Mouse (Mus musculus): ENCODE results near the gene Capn2. TPM values are rescaled to one million over a fixed set of nuclear protein-coding genes. Genes with fewer than 3 reads are reported as not detected.
A peak's percentile ranks its signal among the peaks of the same experiment; 100 is the strongest.

The Capn2 gene
- polyA plus RNA-seq, 1 experiment, result 46.0 TPM

DNA sequence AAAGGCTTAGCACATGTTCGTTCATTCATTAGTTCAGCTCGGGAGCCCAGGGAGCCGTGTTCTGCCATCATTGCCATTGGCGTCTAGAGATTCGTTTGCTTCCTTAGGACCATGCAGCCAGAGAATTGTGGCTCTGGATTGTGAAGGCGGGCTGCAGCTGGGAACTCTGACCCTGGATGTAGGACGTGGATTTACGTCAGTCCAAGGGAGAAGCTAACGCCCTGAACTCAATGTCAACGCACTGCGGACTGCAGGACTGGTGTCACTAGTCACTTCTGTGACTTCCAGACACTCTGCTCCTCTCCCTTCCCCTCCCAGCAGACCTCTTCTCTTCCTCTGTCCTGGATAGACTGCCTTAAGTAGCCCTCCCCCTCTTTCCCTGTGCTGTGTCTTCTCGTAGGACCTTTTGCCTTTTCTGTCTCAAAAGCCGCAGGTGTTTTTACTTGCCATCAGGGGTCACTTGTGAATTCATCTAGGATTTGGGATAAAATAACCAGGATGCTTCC lies 9.9 kb upstream of the Capn2 start:
- Histone ChIP-seq H3K4me1 (peaks cover 69% of the 10 kb centered on the region), H3K4me3 (replicated peaks) (peak overlapping the region; percentile 88), H3K27me3 (replicated peaks) (peaks cover 7% of the 10 kb centered on the region), H3K36me3 (replicated peaks; ENCODE audit: low read length) (no peaks in the 10 kb centered on the region), H3K9me3 (peaks cover 4% of the 10 kb centered on the region; the same call in 1 of the 2 replicates)
- TF ChIP-seq GATA1 (IDR thresholded peaks at IDR 0.05; ENCODE audit: borderline replicate concordance, low read length), result no peak
- no peak for TF ChIP-seq FLI1 (IDR thresholded peaks at IDR 0.05; ENCODE audit: low read length)

- Histone ChIP-seq H3K4me3 (replicated peaks) (no peak overlapping the region), H3K9me3 (no peaks in the 10 kb centered on the region)
- TF ChIP-seq FLI1 (IDR thresholded peaks at IDR 0.05; ENCODE audit: low read length), result no peak
- no peak for TF ChIP-seq GATA1 (IDR thresholded peaks at IDR 0.05; ENCODE audit: borderline replicate concordance, low read length)
Measured at GRCm38 (mm10) chr1:182525601-182526000, 8.2 kb upstream of the Capn2 start.

DNA sequence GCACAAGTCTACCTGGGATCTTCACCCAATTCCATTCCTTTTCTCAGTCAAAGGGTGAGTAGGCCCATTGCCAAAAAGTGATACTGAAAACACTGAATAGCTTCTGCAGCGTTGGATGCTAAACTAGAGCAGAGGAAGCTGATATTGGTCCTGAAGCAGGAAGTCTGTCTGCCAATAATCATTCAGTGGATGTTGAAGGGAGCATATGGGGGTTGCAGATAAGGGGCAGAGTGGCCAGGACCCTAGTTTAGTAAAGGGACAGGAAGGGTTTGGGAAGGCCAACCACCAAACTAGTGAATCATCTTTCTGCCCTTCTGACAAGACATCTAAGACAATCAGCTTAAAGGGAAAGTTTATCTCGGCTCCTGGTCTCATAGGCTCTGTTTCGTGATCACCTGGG lies 6.3 kb upstream of the Capn2 start:
- TF ChIP-seq FLI1 (IDR thresholded peaks at IDR 0.05; ENCODE audit: low read length) (no peak), GATA1 (IDR thresholded peaks at IDR 0.05; ENCODE audit: borderline replicate concordance, low read length) (no peak)
- H3K9me3 ChIP-seq, result no peaks in the 10 kb centered on the region
- no peak overlapping the region for H3K4me3 ChIP-seq (replicated peaks)
- H3K4me1 ChIP-seq, result peaks cover 99% of the 10 kb centered on the region
- H3K36me3 ChIP-seq (replicated peaks; ENCODE audit: low read length), result no peaks in the 10 kb centered on the region
- H3K27me3 ChIP-seq (replicated peaks), result no peaks in the 10 kb centered on the region

More at GRCm38 (mm10) chr1:182525601-182526000, 8.2 kb upstream of the Capn2 start:
- Histone ChIP-seq H3K27me3 (replicated peaks) (peaks cover 5% of the 10 kb centered on the region), H3K36me3 (replicated peaks; ENCODE audit: low read length) (no peaks in the 10 kb centered on the region), H3K4me1 (peaks cover 87% of the 10 kb centered on the region)

- Histone ChIP-seq H3K36me3 (replicated peaks; ENCODE audit: low read length) (no peaks in the 10 kb centered on the region), H3K4me1 (peaks cover 99% of the 10 kb centered on the region), H3K27me3 (replicated peaks) (no peaks in the 10 kb centered on the region), H3K4me3 (replicated peaks) (peak overlapping the region; percentile 50), H3K9me3 (no peaks in the 10 kb centered on the region)
- TF ChIP-seq FLI1 (IDR thresholded peaks at IDR 0.05; ENCODE audit: low read length) (no peak), GATA1 (IDR thresholded peaks at IDR 0.05; ENCODE audit: borderline replicate concordance, low read length) (no peak)
Measured at GRCm38 (mm10) chr1:182522961-182523360, 5.6 kb upstream of the Capn2 start.

DNA sequence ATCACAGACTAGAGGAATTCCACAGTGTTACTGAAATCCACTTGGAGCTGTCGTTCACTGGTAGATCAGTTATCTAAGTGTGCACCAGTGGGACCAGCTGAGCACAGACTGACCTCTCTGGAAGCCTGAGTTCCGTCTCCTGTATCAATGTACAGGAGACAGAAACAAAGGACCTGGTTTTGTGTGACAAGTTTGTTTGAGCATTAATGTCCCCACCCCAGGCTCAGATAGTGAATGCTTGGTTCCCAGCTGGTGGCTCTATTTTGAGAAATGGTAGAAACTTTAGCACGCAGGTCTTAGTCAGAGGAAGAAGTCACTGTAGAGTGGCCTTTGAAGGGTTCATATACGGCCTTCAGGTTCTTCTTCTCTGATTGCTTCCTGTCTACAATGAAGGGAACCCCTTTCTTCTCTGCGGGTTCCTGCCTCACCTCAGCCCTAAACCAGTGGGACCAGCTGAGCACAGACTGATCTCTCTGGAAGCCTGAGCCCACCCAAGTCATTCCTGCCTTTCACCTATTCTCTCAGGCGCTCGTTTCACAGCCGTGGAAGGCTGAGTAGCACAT lies 3.6 kb upstream of the Capn2 start:
- H3K36me3 ChIP-seq (replicated peaks; ENCODE audit: low read length), result peaks cover 2% of the 10 kb centered on the region
- peaks cover 96% of the 10 kb centered on the region for H3K4me1 ChIP-seq
- TF ChIP-seq GATA1 (IDR thresholded peaks at IDR 0.05; ENCODE audit: borderline replicate concordance, low read length), result no peak
- no peak for TF ChIP-seq FLI1 (IDR thresholded peaks at IDR 0.05; ENCODE audit: low read length)
- no peaks in the 10 kb centered on the region for H3K9me3 ChIP-seq
- H3K4me3 ChIP-seq (replicated peaks), result no peak overlapping the region
- no peaks in the 10 kb centered on the region for H3K27me3 ChIP-seq (replicated peaks)

DNA sequence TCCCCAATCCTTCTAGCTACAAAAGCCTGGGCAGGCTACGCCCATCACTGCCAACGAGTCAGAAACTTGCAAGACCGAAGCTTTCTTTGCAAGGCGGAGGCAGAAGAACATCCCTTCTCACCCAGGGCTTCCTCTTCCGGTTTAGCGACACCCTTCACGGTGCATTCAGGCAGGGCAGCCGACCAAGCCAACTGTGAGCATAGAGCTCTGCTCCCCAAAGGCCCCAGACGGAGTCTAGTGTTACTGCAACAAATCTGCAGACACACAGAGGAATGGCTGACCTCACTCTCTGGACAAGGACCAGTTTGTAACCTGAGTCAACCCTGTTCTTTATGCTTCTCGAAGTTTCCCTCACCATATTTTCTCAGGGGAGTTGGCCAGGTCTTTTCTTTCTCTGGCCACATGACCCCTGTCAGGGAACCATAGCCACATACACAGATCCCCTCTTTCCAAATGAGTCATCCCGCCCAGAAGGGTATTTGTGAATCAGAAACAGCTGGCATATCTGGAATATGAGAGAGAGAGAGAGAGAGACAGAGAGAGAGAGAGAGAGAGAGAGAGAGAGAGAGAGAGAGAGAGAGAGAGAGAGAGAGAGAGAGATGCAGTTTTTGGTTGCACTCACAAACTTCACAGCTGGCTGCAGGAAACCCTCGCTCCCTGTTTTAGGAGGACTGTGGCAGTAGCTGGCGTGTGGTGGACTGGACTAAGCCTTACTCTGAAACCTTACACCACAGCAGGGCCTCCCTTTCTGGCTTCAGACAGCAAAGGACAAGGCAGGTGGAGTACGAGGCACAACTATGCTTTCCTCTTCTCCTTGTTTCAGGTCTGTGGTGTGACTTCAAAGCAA lies 2.9 kb upstream of the Capn2 start:
- H3K4me3 ChIP-seq (replicated peaks), result peak overlapping the region; percentile 64
- H3K27me3 ChIP-seq (replicated peaks), result peaks cover 2% of the 10 kb centered on the region
- peaks cover 96% of the 10 kb centered on the region for H3K4me1 ChIP-seq
- H3K36me3 ChIP-seq (replicated peaks; ENCODE audit: low read length), result peaks cover 9% of the 10 kb centered on the region
- no peaks in the 10 kb centered on the region for H3K9me3 ChIP-seq
- TF ChIP-seq FLI1 (IDR thresholded peaks at IDR 0.05; ENCODE audit: low read length) (no peak), GATA1 (IDR thresholded peaks at IDR 0.05; ENCODE audit: borderline replicate concordance, low read length) (no peak)

- Histone ChIP-seq H3K9me3 (no peaks in the 10 kb centered on the region), H3K36me3 (replicated peaks; ENCODE audit: low read length) (peaks cover 19% of the 10 kb centered on the region), H3K27me3 (replicated peaks) (peaks cover 2% of the 10 kb centered on the region), H3K4me3 (replicated peaks) (peak overlapping the region; percentile 18), H3K4me1 (peaks cover 96% of the 10 kb centered on the region)
- TF ChIP-seq GATA1 (IDR thresholded peaks at IDR 0.05; ENCODE audit: borderline replicate concordance, low read length) (no peak), FLI1 (IDR thresholded peaks at IDR 0.05; ENCODE audit: low read length) (no peak)
Measured at GRCm38 (mm10) chr1:182519341-182519740, 1.9 kb upstream of the Capn2 start.

DNA sequence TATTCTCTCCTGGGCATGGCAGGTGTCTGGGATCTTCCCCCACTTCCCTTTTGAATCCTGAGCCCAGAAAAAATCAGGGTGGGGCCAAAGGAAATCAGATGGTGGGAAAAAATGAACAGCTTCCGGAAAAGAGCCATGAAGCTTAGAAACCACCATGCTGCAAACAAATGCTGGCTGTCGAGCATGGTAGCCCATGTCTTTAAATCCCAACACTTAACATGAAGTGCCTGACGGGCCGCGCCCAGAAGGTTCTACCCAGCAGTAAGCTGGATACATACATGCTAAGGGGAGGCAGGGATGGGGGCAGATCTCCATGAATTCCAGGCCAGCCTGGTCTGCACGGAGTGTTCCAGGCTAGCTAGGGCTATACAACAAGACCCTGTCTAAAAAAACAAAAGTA lies 1.4 kb upstream of the Capn2 start:
- no peaks in the 10 kb centered on the region for H3K9me3 ChIP-seq
- peaks cover 96% of the 10 kb centered on the region for H3K4me1 ChIP-seq
- H3K27me3 ChIP-seq (replicated peaks), result peaks cover 2% of the 10 kb centered on the region
- peaks cover 23% of the 10 kb centered on the region for H3K36me3 ChIP-seq (replicated peaks; ENCODE audit: low read length)
- TF ChIP-seq FLI1 (IDR thresholded peaks at IDR 0.05; ENCODE audit: low read length) (no peak), GATA1 (IDR thresholded peaks at IDR 0.05; ENCODE audit: borderline replicate concordance, low read length) (no peak)
- H3K4me3 ChIP-seq (replicated peaks), result no peak overlapping the region

DNA sequence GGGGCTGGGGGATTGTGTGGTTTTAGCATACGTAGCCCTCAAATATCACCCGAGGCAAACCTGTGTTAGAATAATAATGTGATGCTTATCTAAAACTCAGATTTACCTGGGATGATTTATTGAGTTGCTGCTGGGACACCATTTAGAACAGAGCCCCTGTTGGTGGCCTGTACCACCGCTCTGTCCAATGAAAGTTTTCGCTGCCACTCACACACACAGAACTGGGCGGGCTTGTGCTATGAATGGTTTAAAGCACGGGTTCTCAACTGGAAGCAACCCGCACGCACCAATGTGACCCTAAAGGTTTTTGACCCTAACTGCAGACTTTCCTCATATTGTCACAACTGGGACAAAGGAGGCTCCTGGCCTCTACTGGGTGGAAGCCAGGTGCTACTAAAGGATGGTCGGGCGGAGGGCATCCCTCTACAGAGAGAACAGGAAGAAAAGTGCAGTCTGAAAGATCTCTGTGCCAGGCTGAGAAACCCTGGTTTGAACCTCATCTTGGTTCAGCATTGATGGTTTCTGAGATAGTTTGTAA lies 804 bp upstream of the Capn2 start:
- no peak for TF ChIP-seq GATA1 (IDR thresholded peaks at IDR 0.05; ENCODE audit: borderline replicate concordance, low read length)
- no peak for TF ChIP-seq FLI1 (IDR thresholded peaks at IDR 0.05; ENCODE audit: low read length)

DNA sequence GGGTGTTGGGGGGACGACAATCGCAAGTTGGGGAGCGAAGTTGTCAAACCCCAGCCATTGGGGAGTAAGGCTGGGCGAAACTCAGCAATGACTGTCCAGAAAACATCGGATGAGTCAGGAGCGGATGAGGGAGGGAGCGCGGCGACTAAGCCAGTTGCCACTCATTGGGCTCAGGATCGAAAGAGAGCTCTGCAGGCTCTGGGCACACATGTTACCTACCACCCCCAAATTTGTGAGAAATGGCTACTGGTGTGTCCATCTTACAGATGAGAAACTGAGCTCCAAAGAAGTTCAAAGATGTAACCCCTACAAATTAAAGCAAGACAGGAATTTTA lies 236 bp upstream of the Capn2 start:
- TF ChIP-seq FLI1 (IDR thresholded peaks at IDR 0.05; ENCODE audit: low read length) (no peak), GATA1 (IDR thresholded peaks at IDR 0.05; ENCODE audit: borderline replicate concordance, low read length) (no peak)
- Histone ChIP-seq H3K36me3 (replicated peaks; ENCODE audit: low read length) (peaks cover 34% of the 10 kb centered on the region), H3K9me3 (no peaks in the 10 kb centered on the region), H3K4me3 (replicated peaks) (peak overlapping the region; percentile 99), H3K27me3 (replicated peaks) (peaks cover 2% of the 10 kb centered on the region), H3K4me1 (peaks cover 96% of the 10 kb centered on the region)

More for the DNA sequence above, 804 bp upstream of the Capn2 start:
- H3K27me3 ChIP-seq (replicated peaks), result peaks cover 2% of the 10 kb centered on the region
- H3K4me3 ChIP-seq (replicated peaks), result no peak overlapping the region
- peaks cover 96% of the 10 kb centered on the region for H3K4me1 ChIP-seq
- H3K9me3 ChIP-seq, result no peaks in the 10 kb centered on the region
- peaks cover 29% of the 10 kb centered on the region for H3K36me3 ChIP-seq (replicated peaks; ENCODE audit: low read length)
